Mouse (Mus musculus) thymus, postnatal 25 days (tissue): Measurements from ENCODE around the gene Prkch.

ENCODE experiments used
- DNase-seq: peaks from one replicate; pipeline ENCODE4 v3.0.0; 2022

Gene Prkch

DNA sequence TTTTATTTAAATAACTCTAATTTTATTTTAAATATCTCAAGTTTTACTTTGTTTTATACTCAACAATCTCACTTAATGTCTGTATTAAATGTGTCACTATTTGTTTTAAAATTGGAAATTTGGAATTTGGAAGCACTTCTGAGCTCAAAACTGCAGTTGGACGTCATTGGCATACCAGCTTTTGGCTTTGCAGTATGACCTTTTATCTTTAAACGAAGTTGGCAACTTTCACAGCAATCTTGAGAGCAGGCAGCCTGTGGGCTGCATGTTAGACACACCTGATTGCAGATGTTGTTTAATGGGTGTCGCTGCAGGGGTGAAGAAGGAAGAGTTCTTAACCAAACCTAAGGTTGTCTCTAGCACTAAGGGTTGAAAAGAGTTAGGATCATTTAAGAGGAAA is 220.9 kb downstream of the Prkch start:
- DNase-seq = no peak

DNA sequence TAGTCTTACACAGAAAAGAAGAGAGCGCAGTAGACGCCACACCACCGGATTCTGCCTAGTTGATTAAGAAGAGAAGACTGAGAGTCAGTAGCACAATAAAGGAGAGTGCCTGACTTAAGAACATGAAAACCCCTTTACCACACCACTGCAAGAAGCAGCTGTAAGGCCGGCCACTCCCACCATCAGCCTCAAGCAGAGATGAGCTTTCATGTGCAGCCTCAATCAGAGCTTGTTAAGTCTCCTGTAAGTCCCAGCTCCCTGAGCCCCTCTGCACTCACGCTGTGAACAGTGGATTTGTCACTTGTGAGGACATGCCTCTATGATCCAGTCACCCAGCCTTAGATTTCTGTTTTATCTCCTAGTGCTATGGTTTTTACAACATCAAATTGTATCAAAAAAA is 221.4 kb downstream of the Prkch start:
- no peak for DNase-seq

DNA sequence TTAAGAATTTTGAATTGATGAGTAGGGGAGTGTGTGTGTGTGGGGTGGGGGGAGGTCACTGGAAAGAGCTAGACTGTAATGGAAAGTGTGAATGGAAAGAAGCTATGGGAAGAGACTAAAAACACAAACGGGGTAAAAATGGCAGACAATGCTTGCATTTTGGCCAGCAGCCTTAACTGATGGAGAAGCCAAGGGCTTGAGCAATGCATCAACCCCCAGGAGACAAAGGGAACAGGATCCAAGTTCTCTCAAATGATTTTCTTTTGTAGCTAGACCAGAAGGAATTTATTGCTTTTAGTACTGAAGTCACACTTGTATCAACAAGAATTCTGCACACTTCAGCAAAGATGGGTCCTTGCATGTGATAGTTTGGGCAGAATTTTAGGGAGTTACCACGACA is 222.6 kb downstream of the Prkch start:
- no peak for DNase-seq

DNA sequence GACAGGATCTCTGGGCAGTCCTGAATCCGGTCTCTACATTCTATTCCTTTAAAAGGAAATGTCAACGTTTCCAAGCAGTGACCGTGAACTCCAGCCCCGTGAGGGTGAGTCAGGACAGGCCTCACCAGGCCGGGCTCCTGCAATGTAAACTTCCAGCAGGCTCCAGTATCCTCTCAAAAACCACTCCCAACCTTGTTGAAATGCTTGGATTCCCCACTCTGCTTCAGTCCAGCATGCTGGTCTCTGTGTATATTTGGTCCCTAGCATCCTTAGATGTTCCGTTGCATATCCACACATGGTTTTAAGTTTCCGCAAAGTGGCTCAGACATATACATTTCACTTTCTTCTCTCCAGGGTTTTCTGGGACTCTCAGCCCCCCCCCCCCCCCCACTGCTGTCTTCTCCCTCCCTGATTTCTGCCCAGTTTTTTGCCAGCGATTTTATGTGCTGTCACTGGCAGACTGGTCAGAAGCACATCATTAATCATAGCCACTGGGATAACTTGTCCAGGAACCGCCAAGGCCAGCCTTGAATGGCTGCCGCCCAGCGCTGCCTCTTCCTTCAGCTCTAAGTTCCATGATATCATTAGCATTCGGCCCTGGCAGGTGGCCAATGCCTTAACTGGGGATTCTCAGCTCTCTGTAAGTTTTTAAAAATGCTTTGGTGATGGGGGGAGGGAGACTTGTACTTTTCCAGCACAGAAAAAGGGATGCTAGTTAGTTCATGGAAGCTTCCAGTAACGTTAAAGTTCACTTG is 225.6 kb downstream of the Prkch start:
- no peak for DNase-seq

DNA sequence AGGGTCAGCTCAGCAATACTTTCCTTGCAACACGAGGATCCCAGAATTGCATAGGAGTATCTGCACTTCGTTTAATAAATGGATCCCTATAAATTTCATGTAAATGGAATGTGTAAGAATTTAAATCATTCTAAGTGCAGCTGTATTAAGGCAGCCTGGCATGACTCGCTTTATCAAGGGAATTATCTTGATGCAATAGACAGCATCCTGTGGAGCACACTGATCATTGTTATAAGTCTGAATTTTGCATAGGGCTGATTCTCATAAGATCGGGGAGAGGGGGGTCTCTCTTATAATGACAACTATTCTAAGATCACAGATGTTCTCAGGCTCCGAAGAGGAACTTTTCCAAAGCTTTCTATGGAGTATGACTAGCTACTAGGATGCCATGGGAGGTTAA is 226.3 kb downstream of the Prkch start:
- DNase-seq = no peak

DNA sequence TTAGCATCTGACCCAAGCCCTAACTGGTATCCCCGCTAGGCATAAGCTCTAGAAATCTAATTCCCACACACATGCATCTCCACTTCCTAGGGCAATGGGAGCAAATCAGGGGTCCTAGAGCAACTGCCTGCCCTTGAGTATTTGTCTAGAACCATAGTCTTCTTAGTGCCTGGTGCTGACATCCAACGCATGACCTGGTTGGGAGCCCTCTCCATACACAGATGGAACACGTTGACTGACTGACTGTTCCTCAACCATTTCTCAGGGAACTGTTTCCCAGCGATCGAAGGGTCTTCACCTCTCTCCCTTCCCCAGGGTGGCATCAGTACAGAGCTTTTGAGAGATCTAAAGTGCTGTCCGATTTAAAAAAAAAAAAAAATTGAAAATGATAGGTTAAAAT is 227.6 kb downstream of the Prkch start:
- no peak for DNase-seq

DNA sequence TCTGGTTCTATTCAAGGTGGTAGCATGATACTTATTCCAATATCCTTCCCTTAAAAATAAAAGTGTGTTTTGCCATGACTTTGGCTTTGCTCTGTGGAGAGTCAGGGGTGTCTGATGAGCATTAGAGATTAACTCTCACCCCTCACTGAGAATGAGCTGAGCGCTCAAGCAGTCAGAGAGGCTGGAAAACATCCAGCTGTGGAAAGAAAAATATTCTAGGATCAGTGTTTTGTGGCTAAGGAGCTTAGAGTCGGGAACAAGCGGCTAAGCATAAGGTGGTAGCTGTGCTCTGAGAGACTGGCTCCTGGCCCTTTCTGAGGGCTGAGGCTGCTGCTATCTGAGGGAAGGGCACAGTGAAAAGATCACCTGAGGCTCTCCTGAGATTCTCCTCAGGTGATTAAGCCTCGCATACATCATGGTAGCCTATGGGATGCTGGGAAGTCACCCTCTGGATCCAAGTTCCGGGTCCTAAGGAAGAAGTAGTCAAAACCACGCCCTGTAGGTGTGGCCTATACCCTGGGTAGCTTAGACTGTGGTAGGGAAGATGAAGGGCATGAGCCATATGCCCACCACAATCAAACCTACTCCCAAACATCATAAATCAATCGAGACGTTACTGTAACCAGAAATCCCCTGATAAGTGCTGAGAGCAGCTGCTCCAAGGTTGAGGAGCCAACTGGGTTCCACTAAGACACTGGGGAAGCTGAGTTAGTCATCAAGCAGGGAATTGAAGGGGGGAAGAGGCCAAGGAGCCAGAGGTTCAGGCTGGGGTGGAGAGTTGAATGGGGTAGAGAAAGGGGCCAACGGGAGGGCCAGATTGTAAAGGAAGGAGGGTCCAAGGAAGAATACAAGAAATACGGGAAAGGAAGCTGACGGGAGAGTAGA is 228.7 kb downstream of the Prkch start:
- DNase-seq = no peak

DNA sequence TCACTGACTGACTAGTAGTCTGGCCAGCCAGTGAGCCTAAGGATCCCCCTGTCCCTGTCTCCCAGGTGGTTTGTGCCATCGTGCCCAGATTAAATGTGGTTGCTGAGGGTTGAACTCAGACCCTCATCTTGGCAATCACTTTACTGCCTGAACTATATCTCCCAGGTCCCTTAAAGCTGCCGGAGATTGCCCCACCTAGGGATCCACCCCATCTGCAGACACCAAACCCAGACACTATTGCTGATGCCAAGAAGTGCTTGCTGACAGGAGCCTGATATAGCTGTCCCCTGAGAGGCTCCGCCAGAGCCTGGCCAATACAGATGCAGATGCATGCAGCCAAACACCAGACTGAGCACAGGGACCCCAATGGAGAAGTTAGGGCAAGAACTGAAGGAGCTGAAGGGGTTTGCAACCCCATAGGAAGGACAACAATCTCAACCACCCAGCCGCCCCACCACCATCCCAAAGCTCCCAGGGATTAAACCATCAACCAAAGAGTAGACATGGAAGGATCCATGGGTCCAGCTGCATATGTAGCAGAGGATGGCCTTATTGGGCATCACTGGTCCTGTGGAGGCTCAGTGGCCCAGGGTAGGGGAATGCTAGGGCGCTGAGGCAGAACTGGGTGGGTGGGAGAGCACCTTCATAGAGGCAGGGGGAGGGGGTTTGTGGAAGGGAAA is 229.6 kb downstream of the Prkch start:
- DNase-seq = no peak

DNA sequence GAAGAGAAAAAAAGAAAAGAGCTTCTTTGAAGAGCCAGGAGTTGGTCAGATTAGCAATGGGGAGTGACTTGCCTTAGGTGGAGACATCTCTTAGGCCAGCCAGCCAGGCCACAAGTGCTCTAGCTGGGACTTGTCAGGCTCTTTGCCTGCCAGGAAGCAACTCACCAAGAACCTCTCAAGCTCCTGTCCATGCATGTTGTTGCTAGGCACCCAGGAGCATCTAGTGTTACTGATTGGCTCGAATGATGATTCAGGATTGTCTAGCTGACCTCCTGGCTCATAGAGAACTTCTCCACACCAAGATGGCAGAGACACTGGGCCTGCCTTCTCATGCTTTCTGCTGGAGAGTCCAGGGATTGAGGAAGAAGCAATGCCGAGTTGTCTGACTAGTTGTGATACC is 230.3 kb downstream of the Prkch start:
- DNase-seq = no peak

DNA sequence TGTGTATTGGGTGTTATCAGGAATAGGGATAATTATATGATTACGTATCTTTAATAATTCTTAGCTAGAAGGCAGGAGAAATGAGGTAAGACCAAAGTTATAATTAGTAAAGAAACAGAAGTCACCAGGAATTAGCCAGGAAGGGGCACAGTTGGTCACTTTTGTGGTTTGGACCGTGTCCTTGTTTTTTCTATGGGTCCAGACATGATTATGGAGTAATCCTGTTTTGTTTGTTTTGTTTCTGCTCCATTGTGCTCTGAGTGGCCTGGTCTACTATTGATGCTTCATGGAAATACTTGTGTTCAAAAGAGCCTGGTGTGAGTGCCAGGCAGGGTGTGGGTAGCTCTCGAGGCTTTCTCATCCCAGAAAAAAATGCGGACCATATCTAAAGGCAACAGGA is 230.9 kb downstream of the Prkch start:
- DNase-seq = no peak

DNA sequence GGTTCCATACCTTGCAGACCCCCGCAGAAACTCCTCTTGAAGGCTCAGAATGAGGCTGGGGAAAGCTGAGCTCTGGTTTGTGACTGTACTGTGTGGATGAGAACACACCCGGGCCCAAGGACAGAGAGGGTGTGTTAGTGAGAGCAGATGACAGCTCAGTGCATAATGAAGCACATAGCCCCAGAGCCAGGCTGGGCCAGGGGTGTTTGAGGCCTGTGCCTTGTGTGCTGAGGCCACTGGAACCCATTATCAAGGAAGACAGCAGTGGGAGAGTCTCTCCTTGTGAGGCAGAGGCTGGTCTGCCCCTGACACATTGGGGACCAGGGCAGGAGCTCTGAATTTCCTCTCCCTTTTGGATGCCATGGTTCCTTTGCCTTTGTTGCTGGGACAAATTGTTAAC is 231.3 kb downstream of the Prkch start:
- DNase-seq = no peak

DNA sequence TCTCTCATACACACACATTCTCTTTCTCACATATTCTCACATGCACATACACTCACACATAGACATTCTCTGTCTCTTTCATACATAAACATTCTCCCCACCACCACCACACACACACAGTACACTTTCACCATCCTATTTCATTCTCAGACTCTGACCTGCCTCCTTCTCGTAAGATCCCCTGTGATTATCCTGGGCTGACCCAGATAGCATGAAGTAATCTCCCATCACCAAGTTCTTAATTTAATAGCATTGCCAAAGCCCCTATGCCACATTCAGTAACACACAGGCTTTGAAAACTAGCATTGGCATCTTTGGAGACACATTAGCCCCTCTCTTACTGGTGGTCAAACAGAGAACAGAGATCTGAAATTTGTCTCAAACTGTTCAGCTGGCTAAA is 232.3 kb downstream of the Prkch start:
- no peak for DNase-seq

DNA sequence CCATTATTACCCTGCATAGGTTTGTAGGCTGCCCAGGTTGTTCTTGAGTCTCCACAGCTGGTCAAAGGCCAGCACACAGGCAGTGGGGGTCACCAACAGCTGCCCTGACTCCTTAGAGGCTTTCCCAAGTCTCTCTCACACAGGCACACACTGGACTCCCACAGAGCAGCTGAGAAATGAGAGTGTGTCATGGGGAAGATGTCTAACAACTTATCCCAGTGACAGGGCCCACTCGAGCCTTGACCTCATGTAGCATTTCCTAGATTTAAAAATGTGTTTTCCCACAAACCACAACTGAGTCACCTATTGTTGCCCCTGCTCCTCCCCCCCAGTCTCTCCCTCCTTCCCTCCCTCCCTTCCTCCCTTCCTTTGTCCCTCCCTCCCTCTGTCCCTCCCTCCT is 234.2 kb downstream of the Prkch start:
- DNase-seq = no peak

DNA sequence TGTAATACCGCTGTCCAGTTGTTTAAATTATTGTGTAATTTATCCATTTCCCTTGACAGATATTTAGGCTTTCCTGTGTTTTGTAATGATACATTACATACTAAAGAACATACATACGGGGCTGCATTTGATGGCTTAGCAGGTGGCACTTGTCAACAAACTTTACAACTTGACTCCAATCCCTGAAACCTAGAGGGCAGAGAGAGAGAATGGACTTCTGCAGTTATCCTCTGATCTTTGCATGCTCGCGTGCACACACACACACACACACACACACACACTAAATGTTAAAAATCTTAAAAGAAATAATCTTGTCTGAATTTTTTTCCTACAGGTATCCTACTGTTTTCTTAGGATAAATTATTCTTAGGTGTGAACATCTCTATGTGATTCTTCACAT is 236.6 kb downstream of the Prkch start:
- no peak for DNase-seq

DNA sequence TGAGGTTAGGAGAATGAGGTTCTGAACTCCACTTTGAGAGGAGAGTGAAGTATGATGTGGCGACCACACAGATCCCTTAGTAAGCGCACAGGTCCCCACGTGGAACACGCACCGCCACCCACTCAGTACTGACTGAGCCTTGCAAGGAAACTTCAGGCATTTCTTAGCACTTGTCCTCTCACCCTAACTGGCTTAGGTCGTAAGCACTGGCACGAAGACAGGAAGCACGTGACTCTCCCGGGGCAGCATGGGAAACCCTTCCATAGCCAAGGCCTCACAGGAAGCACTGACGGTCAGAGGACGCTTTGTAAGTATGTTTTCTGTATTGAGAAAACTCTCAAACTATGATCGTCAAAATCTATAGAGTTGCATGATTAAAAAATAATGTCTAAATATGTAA is 237.7 kb downstream of the Prkch start:
- no peak for DNase-seq

DNA sequence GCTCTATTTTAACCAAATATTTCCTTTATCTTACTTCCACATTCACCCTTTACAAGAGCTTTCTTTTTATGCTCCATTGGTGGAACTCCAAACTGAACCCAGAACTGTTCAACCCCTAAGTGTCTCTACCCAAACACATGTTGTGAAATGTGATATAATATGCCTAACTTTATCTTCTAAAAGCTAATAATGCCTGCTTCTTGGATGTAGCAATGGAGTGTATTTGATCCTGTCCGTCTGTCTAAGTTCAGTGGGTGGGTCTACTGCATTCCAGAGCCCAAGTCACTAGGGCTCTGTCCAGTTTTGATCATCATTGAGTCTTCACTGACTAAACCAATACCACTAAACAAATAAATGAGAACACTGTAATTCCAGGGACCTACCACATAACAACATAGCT is 240.2 kb downstream of the Prkch start:
- DNase-seq = no peak
